Mouse (Mus musculus): ENCODE measurements around the gene Trpm7. TPM values are rescaled to one million over a fixed set of nuclear protein-coding genes. Genes with fewer than 3 reads are reported as not detected.

The Trpm7 gene
- polyA plus RNA-seq, 1 experiment from 2014 or later = 44.6 TPM

- WGBS = 63% methylated on average over 19 of the region's 19 CpGs
- no peak overlapping the region for H3K4me2 ChIP-seq (ENCODE audit: low read length)
- ATAC-seq (ENCODE audit: insufficient number of reproducible peaks, insufficient read depth, low FRiP score, low read depth) = no peak
- H3K36me3 ChIP-seq (ENCODE audit: control insufficient read depth, insufficient read depth, low read length) = no peaks in the 10 kb centered on the region
- no peak overlapping the region for H3K27ac ChIP-seq (replicated peaks in 1 of 2; ENCODE audit: control insufficient read depth in 1 of 2, insufficient read depth in 1 of 2, low read depth in 2 of 2, low read length in 2 of 2)
- H3K9ac ChIP-seq (ENCODE audit: low read length) = no peak overlapping the region
- no peaks in the 10 kb centered on the region for H3K9me3 ChIP-seq (ENCODE audit: control insufficient read depth, low read length)
- H3K27me3 ChIP-seq (ENCODE audit: control insufficient read depth, insufficient read depth, low read length) = no peaks in the 10 kb centered on the region
- H3K4me1 ChIP-seq (ENCODE audit: control insufficient read depth in 2 of 2, insufficient read depth in 2 of 2, low read length in 2 of 2) = peaks cover 0 to 4% of the 10 kb centered on the region in 2 experiments; a peak in 1 of 4 replicates
- H3K4me3 ChIP-seq (ENCODE audit: control insufficient read depth in 1 of 2, insufficient read depth in 1 of 2, low read depth in 1 of 2, low read length in 2 of 2) = no peak overlapping the region
Measured at GRCm38 (mm10) chr2:126769431-126770181, 106.4 kb downstream of the Trpm7 start.

- no peaks in the 10 kb centered on the region for H3K27me3 ChIP-seq (ENCODE audit: control insufficient read depth, insufficient read depth, low read length)
- H3K36me3 ChIP-seq (ENCODE audit: control insufficient read depth, insufficient read depth, low read length) = 0 out of 2 replicates have a peak, but pooled peaks cover 3% of the 10 kb centered on the region
- H3K4me1 ChIP-seq (ENCODE audit: control insufficient read depth in 2 of 2, insufficient read depth in 2 of 2, low read length in 2 of 2) = peaks cover 0 to 4% of the 10 kb centered on the region in 2 experiments; a peak in 1 of 4 replicates
- H3K4me2 ChIP-seq (ENCODE audit: low read length) = no peak overlapping the region
- no peak overlapping the region for H3K4me3 ChIP-seq (ENCODE audit: control insufficient read depth in 1 of 2, insufficient read depth in 1 of 2, low read depth in 1 of 2, low read length in 2 of 2)
- H3K9ac ChIP-seq (ENCODE audit: low read length) = no peak overlapping the region
- no peak overlapping the region for H3K27ac ChIP-seq (replicated peaks in 1 of 2; ENCODE audit: control insufficient read depth in 1 of 2, insufficient read depth in 1 of 2, low read depth in 2 of 2, low read length in 2 of 2)
- WGBS = 68% methylated on average over 4 of the region's 4 CpGs
- ATAC-seq (ENCODE audit: insufficient number of reproducible peaks, insufficient read depth, low FRiP score, low read depth) = no peak
- H3K9me3 ChIP-seq (ENCODE audit: control insufficient read depth, low read length) = no peaks in the 10 kb centered on the region
Measured at GRCm38 (mm10) chr2:126768194-126768593, 107.8 kb downstream of the Trpm7 start.

GRCm38 (mm10) chr2:126767599-126767998 lies 108.4 kb downstream of the Trpm7 start:
- Histone ChIP-seq H3K27ac (replicated peaks in 1 of 2; ENCODE audit: control insufficient read depth in 1 of 2, insufficient read depth in 1 of 2, low read depth in 2 of 2, low read length in 2 of 2) (no peak overlapping the region), H3K27me3 (ENCODE audit: control insufficient read depth, insufficient read depth, low read length) (no peaks in the 10 kb centered on the region), H3K4me1 (ENCODE audit: control insufficient read depth in 2 of 2, insufficient read depth in 2 of 2, low read length in 2 of 2) (peaks cover 0 to 4% of the 10 kb centered on the region in 2 experiments; a peak in 1 of 4 replicates), H3K36me3 (ENCODE audit: control insufficient read depth, insufficient read depth, low read length) (peaks cover 8% of the 10 kb centered on the region), H3K9me3 (ENCODE audit: control insufficient read depth, low read length) (no peaks in the 10 kb centered on the region), H3K4me2 (ENCODE audit: low read length) (no peak overlapping the region), H3K9ac (ENCODE audit: low read length) (no peak overlapping the region), H3K4me3 (ENCODE audit: control insufficient read depth in 1 of 2, insufficient read depth in 1 of 2, low read depth in 1 of 2, low read length in 2 of 2) (no peak overlapping the region)
- WGBS = 96% methylated on average over 3 of the region's 3 CpGs
- no peak for ATAC-seq (ENCODE audit: insufficient number of reproducible peaks, insufficient read depth, low FRiP score, low read depth)

GRCm38 (mm10) chr2:126765867-126766582 lies 110.0 kb downstream of the Trpm7 start:
- H3K4me2 ChIP-seq (ENCODE audit: low read length) = peak overlapping the region; percentile 39
- H3K27ac ChIP-seq (replicated peaks in 1 of 2; ENCODE audit: control insufficient read depth in 1 of 2, insufficient read depth in 1 of 2, low read depth in 2 of 2, low read length in 2 of 2) = no peak overlapping the region
- 28% methylated on average over 11 of the region's 11 CpGs for WGBS
- H3K9me3 ChIP-seq (ENCODE audit: control insufficient read depth, low read length) = no peaks in the 10 kb centered on the region
- H3K4me3 ChIP-seq (ENCODE audit: control insufficient read depth in 1 of 2, insufficient read depth in 1 of 2, low read depth in 1 of 2, low read length in 2 of 2) = no peak overlapping the region
- peaks cover 23% of the 10 kb centered on the region for H3K36me3 ChIP-seq (ENCODE audit: control insufficient read depth, insufficient read depth, low read length)
- peaks cover 0 to 4% of the 10 kb centered on the region in 2 experiments; a peak in 1 of 4 replicates for H3K4me1 ChIP-seq (ENCODE audit: control insufficient read depth in 2 of 2, insufficient read depth in 2 of 2, low read length in 2 of 2)
- H3K9ac ChIP-seq (ENCODE audit: low read length) = no peak overlapping the region
- no peaks in the 10 kb centered on the region for H3K27me3 ChIP-seq (ENCODE audit: control insufficient read depth, insufficient read depth, low read length)
- ATAC-seq (ENCODE audit: insufficient number of reproducible peaks, insufficient read depth, low FRiP score, low read depth) = no peak

GRCm38 (mm10) chr2:126759351-126759750 lies 116.7 kb downstream of the Trpm7 start:
- H3K4me3 ChIP-seq (ENCODE audit: control insufficient read depth in 1 of 2, insufficient read depth in 1 of 2, low read depth in 1 of 2, low read length in 2 of 2) = no peak overlapping the region
- H3K27ac ChIP-seq (replicated peaks in 1 of 2; ENCODE audit: control insufficient read depth in 1 of 2, insufficient read depth in 1 of 2, low read depth in 2 of 2, low read length in 2 of 2) = no peak overlapping the region
- no peaks in the 10 kb centered on the region for H3K9me3 ChIP-seq (ENCODE audit: control insufficient read depth, low read length)
- no peak for ATAC-seq (ENCODE audit: insufficient number of reproducible peaks, insufficient read depth, low FRiP score, low read depth)
- peaks cover 90% of the 10 kb centered on the region for H3K36me3 ChIP-seq (ENCODE audit: control insufficient read depth, insufficient read depth, low read length)
- no peaks in the 10 kb centered on the region for H3K27me3 ChIP-seq (ENCODE audit: control insufficient read depth, insufficient read depth, low read length)
- WGBS = 92% methylated on average over 7 of the region's 7 CpGs
- no peaks in the 10 kb centered on the region for H3K4me1 ChIP-seq (ENCODE audit: control insufficient read depth in 2 of 2, insufficient read depth in 2 of 2, low read length in 2 of 2)
- no peak overlapping the region for H3K4me2 ChIP-seq (ENCODE audit: low read length)
- H3K9ac ChIP-seq (ENCODE audit: low read length) = no peak overlapping the region

GRCm38 (mm10) chr2:126755664-126756063 lies 120.4 kb downstream of the Trpm7 start:
- H3K27me3 ChIP-seq (ENCODE audit: control insufficient read depth, insufficient read depth, low read length) = no peaks in the 10 kb centered on the region
- peaks cover 100% of the 10 kb centered on the region for H3K36me3 ChIP-seq (ENCODE audit: control insufficient read depth, insufficient read depth, low read length)
- no peak overlapping the region for H3K4me3 ChIP-seq (ENCODE audit: control insufficient read depth in 1 of 2, insufficient read depth in 1 of 2, low read depth in 1 of 2, low read length in 2 of 2)
- no peak overlapping the region for H3K27ac ChIP-seq (replicated peaks in 1 of 2; ENCODE audit: control insufficient read depth in 1 of 2, insufficient read depth in 1 of 2, low read depth in 2 of 2, low read length in 2 of 2)
- 90% methylated on average over 6 of the region's 6 CpGs for WGBS
- no peak overlapping the region for H3K4me2 ChIP-seq (ENCODE audit: low read length)
- no peak for ATAC-seq (ENCODE audit: insufficient number of reproducible peaks, insufficient read depth, low FRiP score, low read depth)
- no peaks in the 10 kb centered on the region for H3K4me1 ChIP-seq (ENCODE audit: control insufficient read depth in 2 of 2, insufficient read depth in 2 of 2, low read length in 2 of 2)
- no peaks in the 10 kb centered on the region for H3K9me3 ChIP-seq (ENCODE audit: control insufficient read depth, low read length)
- H3K9ac ChIP-seq (ENCODE audit: low read length) = no peak overlapping the region

- Histone ChIP-seq H3K4me1 (ENCODE audit: control insufficient read depth in 2 of 2, insufficient read depth in 2 of 2, low read length in 2 of 2) (no peaks in the 10 kb centered on the region), H3K4me3 (ENCODE audit: control insufficient read depth in 1 of 2, insufficient read depth in 1 of 2, low read depth in 1 of 2, low read length in 2 of 2) (no peak overlapping the region), H3K27ac (replicated peaks in 1 of 2; ENCODE audit: control insufficient read depth in 1 of 2, insufficient read depth in 1 of 2, low read depth in 2 of 2, low read length in 2 of 2) (no peak overlapping the region), H3K27me3 (ENCODE audit: control insufficient read depth, insufficient read depth, low read length) (no peaks in the 10 kb centered on the region), H3K9ac (ENCODE audit: low read length) (no peak overlapping the region), H3K36me3 (ENCODE audit: control insufficient read depth, insufficient read depth, low read length) (peaks cover 87% of the 10 kb centered on the region), H3K9me3 (ENCODE audit: control insufficient read depth, low read length) (no peaks in the 10 kb centered on the region), H3K4me2 (ENCODE audit: low read length) (no peak overlapping the region)
- ATAC-seq (ENCODE audit: insufficient number of reproducible peaks, insufficient read depth, low FRiP score, low read depth) = no peak
- 83% methylated on average over 5 of the region's 5 CpGs for WGBS
Measured at GRCm38 (mm10) chr2:126743389-126743788, 132.6 kb downstream of the Trpm7 start.
